Mouse (Mus musculus) adrenal gland, adult 2 months (tissue): ENCODE measurements around the gene Racgap1. TPM values are rescaled to one million over a fixed set of nuclear protein-coding genes. Genes with fewer than 3 reads are reported as not detected.
A peak's percentile ranks its signal among the peaks of the same experiment; 100 is the strongest.

ENCODE experiments used
- DNase-seq: peaks from one replicate; pipeline ENCODE4 v3.0.0; 2021
- polyA plus RNA-seq: library from polyadenylated mRNA; depleted of rRNA; stranded (reverse); fragments of >200 nt; gene quantifications from 2 replicates; pipeline ENCODE4 v1.2.3, GENCODE M21; 2012
- total RNA-seq, 2 experiments: library from RNA; stranded (reverse); gene quantifications; 2 replicates each; pipeline ENCODE4 v1.2.3; 2021

Racgap1 gene
- total and polyA plus RNA-seq, 3 experiments, result 2.7 to 3.7 (median 2.8) TPM

GRCm38 (mm10) chr15:99618595-99618994 lies 32.9 kb downstream of the Racgap1 start:
- no peak for DNase-seq

- DNase-seq, result no peak
Observed at GRCm38 (mm10) chr15:99615246-99615645, 36.2 kb downstream of the Racgap1 start.

- no peak for DNase-seq
Observed at GRCm38 (mm10) chr15:99614753-99615152, 36.7 kb downstream of the Racgap1 start.

GRCm38 (mm10) chr15:99614273-99614672 lies 37.2 kb downstream of the Racgap1 start:
- no peak for DNase-seq

GRCm38 (mm10) chr15:99611563-99611962 lies 39.9 kb downstream of the Racgap1 start:
- DNase-seq, result no peak

GRCm38 (mm10) chr15:99608382-99609125 lies 42.9 kb downstream of the Racgap1 start:
- DNase-seq, result no peak

GRCm38 (mm10) chr15:99607388-99608113 lies 43.9 kb downstream of the Racgap1 start:
- DNase-seq, result no peak

GRCm38 (mm10) chr15:99606515-99606914 lies 44.9 kb downstream of the Racgap1 start:
- no peak for DNase-seq

GRCm38 (mm10) chr15:99605595-99605994 lies 45.9 kb downstream of the Racgap1 start:
- DNase-seq, result no peak

GRCm38 (mm10) chr15:99603216-99603615 lies 48.2 kb downstream of the Racgap1 start:
- DNase-seq, result no peak

GRCm38 (mm10) chr15:99602206-99602820 lies 49.1 kb downstream of the Racgap1 start:
- DNase-seq, result no peak

- DNase-seq, result no peak
Observed at GRCm38 (mm10) chr15:99601823-99602120, 49.7 kb downstream of the Racgap1 start.

- no peak for DNase-seq
Observed at GRCm38 (mm10) chr15:99600986-99601822, 50.3 kb downstream of the Racgap1 start, which contains the start of gene Aqp6. Gene Aqp6 (plus strand): TSS chr15:99601400.

- no peak for DNase-seq
Observed at GRCm38 (mm10) chr15:99599245-99600070, 52.0 kb downstream of the Racgap1 start.

- DNase-seq, result no peak
Observed at GRCm38 (mm10) chr15:99597596-99597995, 53.9 kb downstream of the Racgap1 start.

- no peak for DNase-seq
Observed at GRCm38 (mm10) chr15:99596841-99597240, 54.6 kb downstream of the Racgap1 start.

GRCm38 (mm10) chr15:99596056-99596687 lies 55.3 kb downstream of the Racgap1 start:
- DNase-seq, result peak; percentile 87

- DNase-seq, result no peak
Observed at GRCm38 (mm10) chr15:99594951-99595350, 56.5 kb downstream of the Racgap1 start.

- DNase-seq, result no peak
Observed at GRCm38 (mm10) chr15:99592877-99593276, 58.6 kb downstream of the Racgap1 start.

GRCm38 (mm10) chr15:99592177-99592576 lies 59.3 kb downstream of the Racgap1 start:
- peak; percentile 73 for DNase-seq
